Mouse (Mus musculus): ENCODE results near the gene Ahcy.

DNA sequence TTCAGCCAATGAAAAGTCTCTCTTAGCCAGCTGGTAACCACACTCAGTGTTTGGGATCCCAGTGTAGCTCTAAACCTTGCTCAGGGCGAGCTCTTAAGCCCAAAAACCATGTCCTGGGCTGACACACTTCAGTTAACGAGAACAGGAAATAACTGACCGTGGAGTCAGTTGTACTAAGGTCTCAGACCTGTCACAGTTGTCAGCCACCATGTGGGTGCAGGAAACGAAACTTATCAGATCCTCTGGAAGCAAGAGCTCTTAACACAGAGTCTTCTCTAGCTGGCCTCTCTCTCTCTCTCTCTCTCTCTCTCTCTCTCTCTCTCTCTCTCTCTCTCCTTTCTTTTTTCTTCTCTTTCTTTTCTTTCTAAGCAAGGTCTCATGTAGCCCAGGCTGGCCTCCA lies 19.1 kb upstream of the Ahcy start:
- TF ChIP-seq USF2 (conservative IDR thresholded peaks at IDR 0.05; ENCODE audit: low read depth, low read length): no peak
- TF ChIP-seq CHD1 (IDR thresholded peaks at IDR 0.05; ENCODE audit: low read depth, low read length): no peak
- no peak for TF ChIP-seq RAD21 (IDR thresholded peaks at IDR 0.05; ENCODE audit: low read depth, low read length)
- no peak for TF ChIP-seq E2F4 (IDR thresholded peaks at IDR 0.05; ENCODE audit: insufficient replicate concordance, low read depth, low read length)
- no peak for TF ChIP-seq CTCF (conservative IDR thresholded peaks at IDR 0.05 in 1 of 2, IDR thresholded peaks at IDR 0.05 in 1 of 2; ENCODE audit: low read depth in 2 of 2, low read length in 2 of 2)
- no peak for TF ChIP-seq USF1 (IDR thresholded peaks at IDR 0.05; ENCODE audit: low read depth, low read length)
- no peak for TF ChIP-seq UBTF (IDR thresholded peaks at IDR 0.05; ENCODE audit: low read depth, low read length)

Data from CH12.LX (cell line).